Mouse (Mus musculus): ENCODE data around the gene Sema4a.

The Sema4a gene

GRCm38 (mm10) chr3:88427342-88427905 lies 33.6 kb downstream of the Sema4a start:
- DNase-seq (ENCODE audit: low read depth, low spot score): no peak

GRCm38 (mm10) chr3:88425708-88426420 lies 35.1 kb downstream of the Sema4a start:
- no peak for DNase-seq (ENCODE audit: low read depth, low spot score)

GRCm38 (mm10) chr3:88425330-88425689 lies 35.7 kb downstream of the Sema4a start:
- DNase-seq (ENCODE audit: low read depth, low spot score): no peak

GRCm38 (mm10) chr3:88424605-88425329 lies 36.2 kb downstream of the Sema4a start, which contains the start of gene Slc25a44:
TSS of gene Slc25a44 (minus strand) at chr3:88425139.
- DNase-seq (ENCODE audit: low read depth, low spot score): peak; percentile 93

- DNase-seq (ENCODE audit: low read depth, low spot score): no peak
These were observed 38.8 kb downstream of the Sema4a start for GRCm38 (mm10) chr3:88422020-88422720.

- DNase-seq (ENCODE audit: low read depth, low spot score): no peak
These were observed 40.2 kb downstream of the Sema4a start for GRCm38 (mm10) chr3:88420771-88421170.

- no peak for DNase-seq (ENCODE audit: low read depth, low spot score)
These were observed 43.0 kb downstream of the Sema4a start for GRCm38 (mm10) chr3:88418016-88418415.

- DNase-seq (ENCODE audit: low read depth, low spot score): no peak
These were observed 45.3 kb downstream of the Sema4a start for GRCm38 (mm10) chr3:88415668-88416067.

- no peak for DNase-seq (ENCODE audit: low read depth, low spot score)
These were observed 48.3 kb downstream of the Sema4a start for GRCm38 (mm10) chr3:88412636-88413035.

- DNase-seq (ENCODE audit: low read depth, low spot score): no peak
These were observed 49.3 kb downstream of the Sema4a start for GRCm38 (mm10) chr3:88411681-88412080.

GRCm38 (mm10) chr3:88410645-88411031 lies 50.3 kb downstream of the Sema4a start:
- DNase-seq (ENCODE audit: low read depth, low spot score): no peak

GRCm38 (mm10) chr3:88409741-88410644 lies 51.0 kb downstream of the Sema4a start, which contains the start of gene Pmf1:
TSS of gene Pmf1 (minus strand) at chr3:88410331.
- peak; percentile 87 for DNase-seq (ENCODE audit: low read depth, low spot score)

GRCm38 (mm10) chr3:88408953-88409352 lies 52.0 kb downstream of the Sema4a start:
- DNase-seq (ENCODE audit: low read depth, low spot score): no peak

GRCm38 (mm10) chr3:88407529-88407928 lies 53.5 kb downstream of the Sema4a start:
- DNase-seq (ENCODE audit: low read depth, low spot score): no peak

- DNase-seq (ENCODE audit: low read depth, low spot score): peak; percentile 36
These were observed 53.9 kb downstream of the Sema4a start for GRCm38 (mm10) chr3:88407090-88407489.

GRCm38 (mm10) chr3:88403522-88404230 lies 57.3 kb downstream of the Sema4a start:
- DNase-seq (ENCODE audit: low read depth, low spot score): no peak

- DNase-seq (ENCODE audit: low read depth, low spot score): no peak
These were observed 62.3 kb downstream of the Sema4a start for GRCm38 (mm10) chr3:88398666-88399065.

GRCm38 (mm10) chr3:88395742-88396141 lies 65.2 kb downstream of the Sema4a start:
- DNase-seq (ENCODE audit: low read depth, low spot score): no peak

- no peak for DNase-seq (ENCODE audit: low read depth, low spot score)
These were observed 65.7 kb downstream of the Sema4a start for GRCm38 (mm10) chr3:88395288-88395687.

- no peak for DNase-seq (ENCODE audit: low read depth, low spot score)
These were observed 67.1 kb downstream of the Sema4a start for GRCm38 (mm10) chr3:88393776-88394375.

All from WW6 (cell line).